Mouse (Mus musculus) E14TG2a.4 (cell line): ENCODE data around the gene Sox12.

ENCODE experiments used
- CTCF ChIP-seq: conservative IDR thresholded peaks from 2 replicates; pipeline ENCODE4 v1.5.1; 2014; ENCODE audit warnings: low read length
- POU5F1 ChIP-seq: IDR thresholded peaks from 2 replicates; pipeline ENCODE4 v1.6.1; 2014; ENCODE audit warnings: low read length, borderline replicate concordance

GRCm38 (mm10) chr2:152344909-152345308 lies 53.0 kb downstream of the Sox12 start:
- TF ChIP-seq CTCF (no peak), POU5F1 (no peak)
